Mouse (Mus musculus) CD8-positive naive resting alpha-beta T cell, adult 2 months (primary cell): ENCODE measurements around the gene Sdc1.

Experiments used
- DNase-seq, 2 experiments: peaks; one replicate each; pipeline ENCODE4 v3.0.0; 2022; ENCODE audit warnings: low read depth in 2 of 2, low spot score in 2 of 2

The Sdc1 gene

DNA sequence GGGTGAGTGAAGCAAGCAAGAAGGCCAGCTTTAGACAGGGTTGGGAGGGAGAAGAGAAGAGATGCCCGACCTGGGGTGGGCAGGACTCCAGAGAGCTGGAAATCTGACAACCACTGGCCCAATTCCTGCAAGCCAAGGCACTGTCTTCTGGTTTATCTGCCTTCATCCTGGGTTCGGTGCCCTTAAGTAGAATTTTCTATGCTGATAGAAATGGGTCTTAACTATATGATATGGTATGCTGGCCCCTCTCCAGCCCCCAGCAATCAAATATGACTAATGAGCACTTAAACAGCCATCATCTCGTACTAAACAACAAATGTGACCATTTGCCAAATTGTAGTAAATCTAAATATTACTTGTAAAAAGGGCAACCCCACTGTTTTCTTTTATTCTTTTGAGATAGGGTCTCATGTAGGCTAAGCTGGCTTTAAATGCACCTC, 47.1 kb downstream of the Sdc1 start:
- DNase-seq, result no peak

DNA sequence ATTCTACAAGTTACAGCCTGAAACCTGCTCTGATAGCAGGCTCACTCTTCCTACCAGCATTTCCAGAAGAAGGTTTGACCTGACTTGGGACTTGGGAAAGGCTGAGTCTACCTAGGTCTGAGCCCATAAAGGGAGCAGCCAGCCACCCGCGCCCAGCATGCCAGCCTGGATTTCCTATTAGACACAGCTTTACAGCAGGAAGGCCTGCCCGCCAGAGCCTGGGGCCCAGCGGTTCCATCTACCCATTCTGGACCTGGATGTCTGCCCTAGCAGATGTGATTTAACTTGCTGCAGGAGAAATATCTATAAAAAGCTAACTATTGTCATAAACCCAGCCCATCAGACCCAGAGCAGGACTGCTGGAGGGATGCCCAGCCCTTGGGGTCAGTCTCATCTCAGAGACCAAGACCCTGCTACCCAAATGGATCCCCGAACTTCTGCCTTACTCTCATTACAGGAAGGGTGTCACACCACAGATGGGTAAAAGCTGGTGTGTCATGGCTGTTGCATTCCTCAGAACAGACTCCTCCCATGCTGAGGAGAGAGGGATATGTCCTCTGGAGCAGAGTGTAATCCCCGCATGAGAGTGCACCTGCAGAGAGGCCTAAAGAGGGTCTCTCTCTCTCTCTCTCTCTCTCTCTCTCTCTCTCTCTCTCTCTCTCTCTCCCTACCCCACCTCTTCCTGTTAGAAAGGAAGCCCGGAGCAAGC, 54.0 kb downstream of the Sdc1 start:
- DNase-seq, result no peak

DNA sequence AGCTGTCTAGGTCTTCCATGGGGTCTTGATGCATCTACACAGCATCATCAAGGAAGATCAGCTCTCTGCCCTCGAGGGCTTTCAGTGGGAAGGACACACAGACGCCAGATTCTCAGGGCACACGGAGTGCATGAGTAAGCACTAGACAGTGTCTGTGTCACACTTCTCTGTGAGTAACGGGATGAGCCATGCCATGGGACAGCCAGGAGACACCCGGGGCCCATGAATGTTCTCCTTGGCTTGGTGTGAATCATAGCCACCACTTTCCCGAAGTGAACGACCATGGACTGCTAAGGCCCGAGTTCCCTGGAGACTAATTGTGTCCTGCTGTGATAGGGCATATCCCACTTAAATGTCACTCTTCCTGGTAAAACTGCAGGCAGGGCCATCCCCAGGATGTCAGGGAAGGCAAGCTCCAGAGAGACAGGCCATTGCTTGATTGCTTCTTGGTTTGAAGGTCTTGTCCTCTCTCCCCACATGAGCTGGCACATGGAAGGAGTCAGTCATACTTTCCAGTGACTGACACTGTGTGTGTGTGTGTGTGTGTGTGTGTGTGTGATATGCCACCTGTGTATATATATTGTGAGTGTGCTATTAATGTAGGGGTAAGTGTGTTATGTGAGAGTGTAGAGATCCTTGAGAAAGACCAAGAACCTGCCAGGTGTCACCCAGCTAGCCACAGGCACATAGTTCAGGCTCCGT, 56.0 kb downstream of the Sdc1 start:
- DNase-seq, result no peak

DNA sequence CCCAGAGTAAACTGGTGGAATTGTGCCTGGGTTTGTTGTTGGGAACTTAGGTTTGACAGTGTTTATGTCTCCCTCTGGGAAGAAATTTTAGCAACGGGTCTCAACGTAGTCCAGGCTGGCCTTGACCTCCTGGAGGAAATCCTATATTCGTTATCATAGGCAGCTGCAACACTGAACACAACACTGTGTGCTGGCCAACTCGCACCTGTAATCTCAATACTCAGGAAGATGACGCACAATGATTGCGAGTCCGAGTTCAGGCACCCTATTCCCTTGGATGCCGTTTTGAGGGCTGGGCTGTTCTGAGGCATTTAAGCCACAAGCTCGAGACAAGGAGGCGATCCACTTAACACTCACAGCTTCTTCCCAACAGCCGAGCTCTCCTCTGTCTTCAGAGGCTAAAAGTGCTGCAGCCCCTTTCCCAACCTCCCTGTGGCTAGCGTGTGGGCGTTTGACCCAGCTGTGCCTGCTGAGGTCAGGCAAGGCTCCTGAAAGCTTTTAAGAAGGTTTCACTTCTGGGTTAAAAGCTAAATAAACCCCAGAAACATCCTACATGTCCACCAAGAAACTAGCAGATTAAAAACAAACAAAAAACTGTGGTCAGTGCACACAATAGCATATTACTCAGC, 58.0 kb downstream of the Sdc1 start:
- DNase-seq, result no peak

DNA sequence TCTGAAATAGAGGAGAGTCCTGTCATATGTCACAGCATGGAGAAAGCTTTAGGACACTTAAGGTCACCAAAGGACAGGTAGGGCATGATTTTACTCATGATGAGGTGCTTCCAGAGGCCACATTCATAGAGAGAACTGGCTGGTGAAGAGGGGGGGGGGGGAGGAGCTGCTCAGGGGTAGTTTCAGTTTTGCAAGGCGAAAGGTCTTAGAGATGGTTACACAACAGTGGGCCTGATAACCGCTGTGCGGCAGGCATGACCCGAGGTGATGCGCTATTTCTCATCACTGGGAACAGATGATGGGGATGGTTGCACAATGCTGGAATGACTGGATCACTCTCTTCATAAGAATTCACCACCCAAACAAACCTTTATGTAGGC, 58.5 kb downstream of the Sdc1 start:
- no peak for DNase-seq

DNA sequence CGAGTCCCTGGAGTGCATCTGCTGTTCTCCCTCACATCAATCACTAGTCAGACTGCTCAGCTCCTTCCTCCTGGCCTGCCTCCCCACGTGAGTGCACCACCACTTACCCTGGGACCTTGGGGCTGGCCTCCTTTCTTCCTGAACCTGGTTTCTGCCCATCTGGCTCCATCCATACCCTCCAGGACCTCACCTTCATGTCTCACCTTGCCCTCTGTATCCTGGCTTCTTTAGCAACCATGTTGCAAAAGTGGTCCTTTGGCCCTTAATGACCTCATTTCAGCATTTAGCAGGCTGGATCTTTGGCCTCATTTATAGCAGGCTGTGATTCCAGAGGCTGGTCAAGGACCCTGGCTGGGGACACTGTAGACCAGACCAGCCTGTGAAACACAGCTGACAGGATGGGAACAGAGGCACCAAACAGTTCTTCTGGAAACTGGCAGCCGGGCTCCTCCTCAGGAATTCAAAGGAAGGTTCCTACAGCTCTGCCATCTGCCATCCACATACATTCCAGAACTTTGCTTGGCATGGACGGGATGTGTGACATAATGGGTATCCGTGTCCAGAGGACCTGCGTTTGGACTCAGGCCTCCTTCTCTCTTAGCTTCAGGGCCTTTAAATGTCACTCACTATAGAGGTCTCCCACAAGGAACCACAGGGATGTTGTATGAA, 60.0 kb downstream of the Sdc1 start:
- DNase-seq, result no peak

DNA sequence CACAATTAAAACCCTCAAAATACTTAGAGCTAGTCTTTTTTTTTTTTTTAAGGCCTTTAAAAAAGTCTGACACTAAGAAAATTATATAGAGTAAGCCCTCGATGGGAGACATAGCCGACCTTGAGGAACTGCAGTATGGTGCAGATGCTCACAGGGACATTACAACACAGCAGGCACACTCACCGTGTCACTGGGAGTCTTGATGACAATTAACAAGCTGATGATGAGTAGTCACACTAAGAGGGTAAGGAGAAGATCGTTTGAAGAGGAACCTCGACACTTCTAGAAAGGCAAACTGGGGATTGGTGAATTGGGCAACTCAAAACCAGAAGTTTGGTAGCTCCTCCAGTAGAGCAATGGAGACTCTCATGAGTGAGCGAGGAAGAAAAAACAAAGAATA, 60.6 kb downstream of the Sdc1 start:
- DNase-seq, result no peak

DNA sequence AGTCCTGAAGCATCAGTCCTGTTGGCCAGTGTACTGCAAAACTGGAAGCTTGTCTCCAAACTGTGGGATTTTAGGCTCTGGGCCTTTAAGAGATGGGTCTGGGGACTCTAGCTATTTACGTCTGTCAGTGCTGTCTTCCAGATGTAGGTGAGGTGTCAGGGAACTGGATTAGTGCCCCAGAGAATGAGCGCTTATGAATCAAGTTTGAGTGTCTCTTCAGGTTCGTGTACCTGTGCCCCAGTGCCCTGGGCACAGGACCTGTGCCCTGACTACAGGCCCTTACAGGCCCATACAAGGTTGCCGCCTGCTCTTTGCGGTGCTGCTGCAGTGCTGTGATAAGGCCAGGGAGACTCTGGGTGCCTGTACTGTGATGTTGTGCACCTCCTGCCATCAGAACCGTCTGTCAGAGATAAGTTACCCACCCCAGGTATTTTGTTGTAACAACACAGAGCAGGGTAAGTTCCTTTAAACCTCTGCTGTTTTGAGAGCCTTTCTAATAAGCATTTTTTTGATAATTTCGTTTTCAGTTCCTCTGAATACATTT, 69.7 kb downstream of the Sdc1 start:
- DNase-seq, result no peak

DNA sequence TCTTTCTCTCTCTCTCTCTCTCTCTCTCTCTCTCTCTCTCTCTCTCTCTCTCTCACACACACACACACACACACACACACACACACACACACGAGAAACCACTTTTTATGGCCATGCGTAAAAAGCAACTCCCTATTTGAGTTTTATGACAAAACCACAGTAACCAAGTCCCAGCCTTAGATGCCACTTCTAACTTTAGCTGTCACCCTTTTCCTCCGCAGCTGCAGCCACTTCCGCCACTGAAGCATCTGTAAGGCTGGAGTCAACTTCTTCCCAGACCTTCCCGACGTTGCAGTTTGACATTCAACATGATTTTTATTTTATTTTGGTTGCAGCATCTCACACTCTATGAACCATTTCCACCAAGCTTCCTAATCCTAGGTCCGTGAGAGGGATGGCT, 71.6 kb downstream of the Sdc1 start:
- DNase-seq, result no peak
